Mouse (Mus musculus) brain, adult 2 months (tissue): ENCODE results near the gene Map4k4.

ENCODE experiments used
- DNase-seq: peaks from one replicate; pipeline ENCODE4 v3.0.0; 2011; ENCODE audit warnings: low read depth, low spot score

The Map4k4 gene

DNA sequence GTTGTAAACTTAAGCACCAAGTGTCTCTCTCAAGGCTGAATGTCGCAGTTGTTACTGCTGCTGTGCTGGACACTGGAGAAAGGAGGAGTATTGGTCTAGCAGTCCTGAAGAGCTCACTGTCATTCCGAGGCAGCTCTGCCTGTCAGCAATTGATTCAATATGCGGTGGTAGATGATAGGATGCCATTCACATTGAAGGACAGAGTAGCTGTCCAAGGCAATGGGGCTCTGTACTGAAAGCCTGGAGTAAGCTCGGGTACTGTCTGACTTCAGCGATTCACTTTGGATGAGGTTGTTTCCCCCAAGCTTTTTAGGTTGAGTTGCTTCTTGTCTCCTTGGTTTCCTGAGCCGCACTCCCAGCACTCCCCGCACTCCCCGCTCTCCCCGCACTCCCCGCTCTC is 34.9 kb downstream of the Map4k4 start:
- peak; percentile 52 for DNase-seq

DNA sequence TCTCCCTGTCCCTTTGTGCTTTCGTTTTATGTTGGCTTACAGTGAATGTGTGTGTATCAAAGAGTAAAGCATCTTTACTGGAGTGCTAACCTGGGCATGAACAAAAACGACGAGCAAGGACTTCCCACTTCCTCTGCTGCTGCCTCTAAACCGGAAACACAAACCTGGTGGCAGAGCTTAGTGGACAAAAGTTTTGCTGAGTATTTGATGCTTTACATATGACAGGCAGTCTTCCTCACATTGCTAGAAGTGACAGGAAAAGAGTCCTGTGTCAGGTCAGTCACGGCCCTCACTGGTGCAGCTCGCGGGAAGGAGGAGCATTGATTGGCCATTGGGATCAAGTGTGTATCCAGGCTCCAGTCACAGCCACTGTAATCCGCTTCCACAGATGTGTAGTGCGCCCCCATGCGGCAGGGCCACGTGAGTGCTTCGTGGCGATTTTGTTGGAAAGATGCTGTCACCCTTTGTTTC is 35.7 kb downstream of the Map4k4 start:
- DNase-seq, result peak; percentile 94

- peak; percentile 77 for DNase-seq
Measured at GRCm38 (mm10) chr1:39936934-39937333, 36.2 kb downstream of the Map4k4 start.

GRCm38 (mm10) chr1:39937609-39938008 is 36.9 kb downstream of the Map4k4 start:
- no peak for DNase-seq

GRCm38 (mm10) chr1:39939401-39939800 is 38.7 kb downstream of the Map4k4 start:
- peak; percentile 44 for DNase-seq

- no peak for DNase-seq
Measured at GRCm38 (mm10) chr1:39940342-39940741, 39.6 kb downstream of the Map4k4 start.

DNA sequence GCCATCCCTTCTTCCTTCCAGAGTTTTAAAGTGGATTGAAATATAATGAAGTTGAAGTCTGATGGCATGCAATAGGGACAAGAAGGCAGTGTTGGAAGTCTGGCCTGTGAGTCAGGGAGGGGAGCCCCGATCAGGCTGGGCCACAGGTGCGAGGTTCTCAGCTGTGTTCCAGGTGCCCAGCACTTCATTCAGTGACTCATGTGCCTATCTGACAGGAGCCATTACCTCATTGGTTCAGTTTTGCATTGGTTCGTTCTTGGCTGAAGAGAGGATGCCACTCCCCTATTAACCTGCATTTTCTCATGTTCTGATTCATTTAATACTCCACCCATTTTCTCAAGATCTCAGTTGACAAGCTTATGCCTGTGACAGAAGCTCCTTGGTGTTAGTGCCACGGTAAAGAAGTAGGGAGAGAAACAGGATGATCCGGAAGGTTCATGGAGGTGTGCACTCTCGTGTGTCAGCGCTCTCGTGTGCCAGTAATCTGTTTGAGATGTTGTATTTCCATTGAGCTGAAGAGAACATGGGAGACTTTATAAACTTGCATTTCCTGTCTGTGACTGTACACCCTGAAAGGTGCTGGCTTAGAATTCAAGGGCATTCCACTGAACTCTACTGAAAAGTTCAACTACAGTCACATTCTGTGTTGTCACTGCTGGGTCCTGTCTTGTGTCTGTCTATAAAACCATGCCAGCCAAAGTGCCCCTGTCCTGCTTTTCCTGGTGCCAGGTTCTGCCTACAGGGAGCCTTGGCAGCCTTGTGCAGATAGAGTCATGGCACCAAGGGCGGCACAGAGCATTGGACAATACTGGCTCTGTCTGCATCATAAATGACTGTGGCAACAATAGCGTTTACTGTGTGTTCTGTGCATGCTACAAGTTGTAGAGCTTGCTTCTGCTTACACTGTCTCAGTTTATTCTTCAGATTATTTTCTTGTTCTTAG is 40.8 kb downstream of the Map4k4 start:
- DNase-seq, result peak; percentile 93

DNA sequence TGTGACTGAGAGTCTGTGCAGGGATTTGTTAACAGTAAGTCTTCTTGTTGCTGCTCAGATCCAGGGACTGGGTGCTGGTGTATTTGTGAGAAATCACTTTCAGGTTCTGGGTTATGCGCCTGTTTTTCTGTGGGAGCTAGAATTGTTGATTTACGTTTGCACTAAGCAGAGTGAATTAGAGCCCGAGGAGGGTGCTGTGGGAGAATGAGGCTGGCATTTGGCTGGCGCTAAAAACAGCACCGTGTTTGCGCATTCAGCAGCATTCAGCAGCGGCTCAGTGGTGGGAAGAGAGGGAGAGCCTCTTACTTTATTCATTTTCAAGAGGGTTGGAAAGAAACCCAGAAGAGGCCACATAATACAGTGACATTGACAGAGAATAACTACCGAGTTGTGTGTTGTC is 42.2 kb downstream of the Map4k4 start:
- DNase-seq, result peak; percentile 93

DNA sequence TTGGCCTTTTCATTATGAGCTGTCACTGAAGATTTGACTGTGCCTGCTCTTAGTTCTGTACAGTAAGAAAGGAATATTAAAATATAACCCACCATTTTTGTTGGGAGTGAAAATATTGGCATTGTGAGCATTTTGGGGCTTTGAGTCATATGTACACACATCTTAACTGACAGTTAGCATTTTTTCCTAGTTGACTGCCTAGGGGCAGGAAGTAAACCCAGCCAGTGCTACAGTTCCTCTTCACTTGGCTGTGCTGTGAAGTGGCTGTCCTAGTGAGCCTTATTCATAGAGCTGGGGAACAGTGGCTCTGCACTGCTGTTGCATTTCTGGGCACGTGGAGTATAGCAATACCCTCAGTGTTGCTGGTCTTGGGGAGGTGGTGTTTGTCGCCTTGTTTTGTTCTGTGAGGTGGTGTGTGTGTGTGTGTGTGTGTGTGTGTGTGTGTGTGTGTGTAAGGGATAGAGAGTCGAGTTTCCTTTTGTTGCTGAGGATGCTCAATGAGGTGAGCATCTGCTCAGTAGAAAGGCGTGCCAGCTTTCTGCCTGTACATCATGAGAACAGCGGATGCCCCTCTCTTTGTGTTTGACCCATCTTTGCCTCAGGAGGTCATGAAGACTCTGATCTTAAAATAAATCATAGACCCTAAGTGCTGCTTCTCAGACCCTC is 43.7 kb downstream of the Map4k4 start:
- peak; percentile 61 for DNase-seq

DNA sequence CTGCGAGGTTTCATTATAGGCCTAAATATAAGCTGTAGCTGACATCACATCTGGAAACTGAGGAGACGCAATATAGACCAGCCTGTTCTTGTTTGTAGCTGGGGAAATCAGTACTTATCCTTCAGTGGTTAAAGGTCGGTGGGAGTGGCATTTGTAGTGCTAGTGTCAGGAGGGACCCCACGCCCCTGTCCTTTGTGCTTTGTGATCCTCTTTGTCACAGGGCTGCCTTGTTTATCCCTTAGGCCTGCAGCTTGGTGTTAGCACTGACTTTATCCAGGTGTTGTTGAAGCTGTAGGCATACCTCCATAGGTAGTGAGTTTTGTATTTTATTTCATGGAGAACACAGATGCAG is 44.2 kb downstream of the Map4k4 start:
- no peak for DNase-seq

GRCm38 (mm10) chr1:39946391-39946790 is 45.7 kb downstream of the Map4k4 start:
- DNase-seq, result peak; percentile 70

DNA sequence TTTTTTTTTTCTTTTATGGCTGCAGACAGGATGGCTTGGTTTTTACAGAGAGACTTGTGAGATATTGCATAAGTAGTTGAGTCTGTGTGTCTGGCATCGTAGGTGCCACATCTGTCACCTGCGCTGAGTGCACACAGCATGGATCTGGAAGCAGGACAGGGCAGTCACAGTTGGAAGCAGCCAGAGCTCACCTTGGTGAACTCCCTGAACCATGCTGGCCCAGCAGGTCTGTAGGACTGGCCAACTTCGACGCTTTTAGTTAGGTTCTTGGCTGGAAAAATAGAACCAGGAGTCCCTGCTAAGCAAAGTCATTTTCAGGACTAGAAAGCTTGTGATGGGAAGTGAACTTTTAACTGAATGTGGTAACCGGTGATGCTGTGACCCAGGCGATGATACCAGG is 46.5 kb downstream of the Map4k4 start:
- DNase-seq, result peak; percentile 70

GRCm38 (mm10) chr1:39947701-39948359 is 47.1 kb downstream of the Map4k4 start:
- DNase-seq, result peak; percentile 85

- peak; percentile 62 for DNase-seq
Measured at GRCm38 (mm10) chr1:39949205-39949604, 48.5 kb downstream of the Map4k4 start.

DNA sequence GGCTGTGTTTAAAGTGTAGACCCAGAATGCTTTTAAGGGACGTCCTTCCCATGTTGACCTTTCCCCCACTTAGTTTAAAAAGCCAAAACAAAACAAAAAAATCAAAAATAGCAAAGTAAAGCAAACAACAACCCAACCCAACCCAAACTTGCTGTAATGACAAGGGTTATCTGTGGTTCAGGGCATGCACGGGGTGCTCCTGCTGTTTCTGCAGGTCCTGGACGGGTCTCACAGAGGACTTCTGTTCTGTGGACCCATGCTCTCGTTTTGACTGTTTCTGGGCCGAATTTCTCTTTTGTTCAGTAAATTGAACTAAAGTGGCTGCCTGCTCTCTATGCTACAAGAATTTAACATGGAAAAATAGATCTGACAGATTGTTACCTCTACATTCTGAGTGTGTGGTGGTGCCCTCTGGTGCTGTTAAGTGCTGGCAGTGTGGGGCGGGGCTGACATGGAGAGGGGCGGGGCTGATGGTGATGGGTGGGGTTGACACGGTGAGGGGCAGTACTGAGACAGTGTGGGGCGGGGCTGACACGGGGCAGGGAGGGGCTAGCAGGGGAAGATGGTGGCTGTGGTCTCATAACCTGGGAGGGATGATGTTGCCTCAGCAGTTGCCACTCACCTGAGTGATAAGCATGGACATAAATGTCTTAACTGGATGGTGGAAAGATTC is 49.2 kb downstream of the Map4k4 start:
- DNase-seq, result peak; percentile 43

GRCm38 (mm10) chr1:39950590-39950989 is 49.9 kb downstream of the Map4k4 start:
- no peak for DNase-seq

DNA sequence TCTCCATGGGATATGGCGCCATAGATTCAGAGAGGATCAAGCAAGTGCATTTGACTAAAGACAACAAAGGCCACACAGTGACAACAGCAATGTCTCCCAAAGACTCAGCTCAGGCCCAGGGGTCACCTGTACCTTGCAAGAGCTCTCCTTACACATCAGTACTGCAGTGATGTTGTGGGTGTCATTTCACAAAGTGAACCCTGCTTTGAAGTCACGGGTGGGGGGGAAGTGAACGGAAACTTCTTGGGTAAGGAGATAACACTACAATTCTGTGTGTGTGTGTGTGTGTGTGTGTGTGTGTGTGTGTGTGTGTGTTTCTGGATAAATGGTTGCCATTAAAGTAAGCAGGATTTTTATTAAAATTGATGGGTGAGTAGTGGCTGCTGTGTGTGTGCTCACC is 53.9 kb downstream of the Map4k4 start:
- no peak for DNase-seq

DNA sequence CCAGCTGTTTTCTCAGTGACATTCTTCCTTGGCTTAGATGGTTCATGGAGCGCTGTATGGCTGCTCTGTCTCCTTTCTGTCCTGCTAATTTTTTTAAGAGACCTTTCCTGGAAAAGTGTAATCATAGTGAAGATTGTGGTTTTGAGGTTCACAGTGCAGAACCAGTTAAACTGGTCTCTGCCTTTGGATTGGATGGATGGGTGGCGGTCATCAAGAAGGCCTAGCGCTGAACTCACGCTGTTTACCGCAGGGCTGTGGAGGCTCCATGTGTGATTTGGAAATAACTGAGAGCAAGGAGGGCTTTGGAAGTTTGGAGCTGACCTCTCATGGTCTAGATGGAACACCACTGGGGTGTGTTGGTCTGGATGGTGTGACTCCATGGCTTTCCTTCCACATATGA is 56.0 kb downstream of the Map4k4 start:
- no peak for DNase-seq

DNA sequence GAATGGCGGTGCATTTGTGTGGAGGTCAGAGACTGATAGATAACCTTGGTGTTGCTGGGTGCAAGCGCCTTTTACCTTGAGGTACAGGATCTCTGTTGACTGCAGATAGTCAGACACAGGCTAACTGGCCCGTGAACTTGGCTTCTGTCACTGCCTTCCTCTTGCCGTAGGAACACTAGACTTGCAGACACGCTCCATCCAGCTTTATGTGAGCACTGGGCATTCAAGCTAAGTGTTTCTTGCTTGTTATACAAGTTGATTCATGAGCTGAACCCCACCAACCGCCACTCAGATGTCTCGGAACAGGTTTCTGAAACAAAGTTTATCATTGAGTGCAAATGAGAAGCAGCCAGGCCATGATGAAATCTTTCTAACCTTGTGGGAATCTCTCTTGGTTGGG is 57.3 kb downstream of the Map4k4 start:
- DNase-seq, result no peak

- DNase-seq, result no peak
Measured at GRCm38 (mm10) chr1:39960623-39961022, 59.9 kb downstream of the Map4k4 start.

DNA sequence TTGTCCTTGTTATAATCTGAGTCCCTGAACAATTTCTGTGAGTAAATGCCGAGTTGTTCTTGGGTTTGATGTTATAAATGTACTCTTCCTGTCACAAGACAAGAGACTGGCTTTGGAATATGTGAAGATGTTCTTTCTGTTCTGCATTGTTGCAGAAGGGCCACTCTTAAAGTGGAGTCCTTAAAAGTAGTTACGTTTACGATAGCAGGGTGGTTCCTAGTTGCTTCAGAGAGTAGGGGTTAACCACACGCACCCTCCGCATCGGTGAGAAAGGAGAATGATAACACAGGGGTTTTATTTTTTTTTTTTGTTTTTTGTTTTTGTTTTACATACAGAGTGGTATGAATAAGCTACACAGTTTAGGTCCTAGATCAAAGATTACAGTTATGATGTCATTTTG is 60.4 kb downstream of the Map4k4 start:
- no peak for DNase-seq

DNA sequence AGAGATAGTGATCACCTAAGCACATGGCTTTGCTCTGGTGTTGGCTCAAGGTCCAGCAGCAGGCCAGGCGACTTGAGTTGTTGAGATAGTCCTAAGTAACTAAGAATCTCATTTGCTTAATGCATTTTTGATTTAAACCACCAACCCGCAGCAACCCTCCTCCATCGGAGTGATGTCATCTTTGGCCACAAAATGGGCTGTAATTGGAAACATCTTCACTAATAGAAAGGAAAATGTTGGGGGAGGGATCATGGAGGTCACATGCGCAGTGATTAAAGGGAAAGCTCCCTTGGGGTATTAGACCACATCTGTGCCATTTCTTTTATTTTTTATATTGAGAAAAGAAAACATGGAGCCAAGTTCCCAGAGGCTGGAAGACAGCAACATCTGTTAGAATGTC is 61.6 kb downstream of the Map4k4 start:
- no peak for DNase-seq
